Mouse (Mus musculus) intestine, embryonic 16.5 days (tissue): ENCODE data around the gene Tbc1d8. TPM values are rescaled to one million over a fixed set of nuclear protein-coding genes. Genes with fewer than 3 reads are reported as not detected.

ENCODE experiments used
- ATAC-seq: fragments of 200-750 bp; cut with Nextera tagmentation; 2 replicates; pipeline ENCODE4 v1.8.0; 2017; ENCODE audit warnings: moderate TSS enrichment, moderate library complexity
- H3K27ac ChIP-seq: fragments of 300-500 bp; sonication (generic); 2 replicates; pipeline ENCODE4 v1.5.1; 2014; ENCODE audit warnings: mild to moderate bottlenecking, low read length
- H3K27me3 ChIP-seq: fragments of 300-500 bp; sonication (generic); replicated peaks from 2 replicates; pipeline ENCODE4 v1.6.1; 2014; ENCODE audit warnings: low read length, control low read depth, mixed read lengths; ENCODE audit not compliant: control insufficient read depth, insufficient read depth
- H3K36me3 ChIP-seq: fragments of 300-500 bp; sonication (generic); 2 replicates; pipeline ENCODE4 v1.6.1; 2014; ENCODE audit warnings: low read length, control low read depth; ENCODE audit not compliant: control insufficient read depth, insufficient read depth
- H3K4me1 ChIP-seq: fragments of 300-500 bp; sonication (generic); 2 replicates; pipeline ENCODE4 v1.6.1; 2014; ENCODE audit warnings: low read length, control low read depth, mixed read lengths; ENCODE audit not compliant: control insufficient read depth, insufficient read depth
- H3K4me2 ChIP-seq: fragments of 300-500 bp; sonication (generic); 2 replicates; pipeline ENCODE4 v1.6.1; 2014; ENCODE audit warnings: low read depth, low read length, control low read depth
- H3K4me3 ChIP-seq: fragments of 300-500 bp; sonication (generic); 2 replicates; pipeline ENCODE4 v1.5.1; 2014; ENCODE audit warnings: mild to moderate bottlenecking, low read length
- H3K9ac ChIP-seq: fragments of 300-500 bp; sonication (generic); 2 replicates; pipeline ENCODE4 v1.6.1; 2014; ENCODE audit warnings: low read depth, low read length
- H3K9me3 ChIP-seq: fragments of 300-500 bp; sonication (generic); 2 replicates; pipeline ENCODE4 v1.6.1; 2016; ENCODE audit warnings: low read length, control low read depth; ENCODE audit not compliant: control insufficient read depth
- WGBS: fragments of 180-500 bp; shearing (Covaris S2); extraction: QIAGEN DNeasy Blood & Tissue Kit; methylation state at CpG from one replicate; pipeline ENCODE4 v1.1.7; 2014; 5-methylcytosine and 5-hydroxymethylcytosine counted together
- polyA plus RNA-seq: library from polyadenylated mRNA; unstranded; fragments of >200 nt; fragmentation: Nextera tagmentation; extraction: Ambion mirVana; gene quantifications from 2 replicates; pipeline ENCODE4 v1.2.1, GENCODE M21; 2015

Tbc1d8 gene
- polyA plus RNA-seq, 1 experiment from 2014 or later: 7.3 TPM

DNA sequence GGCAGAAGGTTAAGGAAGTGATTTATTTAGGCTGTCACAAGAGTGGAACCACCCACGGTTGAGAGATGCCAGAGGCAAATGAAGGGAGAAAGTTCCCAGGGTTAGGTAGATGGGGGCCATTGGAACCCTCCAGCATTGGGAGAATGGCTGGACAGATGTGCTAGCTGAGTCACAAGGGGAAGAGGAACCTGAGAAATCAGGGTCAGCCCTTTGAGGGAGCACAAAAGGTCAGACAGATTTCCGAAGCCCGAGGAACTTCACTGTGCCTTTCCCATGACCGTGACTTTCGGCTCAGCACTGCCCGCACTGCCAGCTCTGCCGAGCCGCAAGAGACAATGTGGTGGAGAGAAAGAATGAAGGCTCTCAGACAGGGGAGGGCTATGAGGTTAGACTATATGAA, 33.2 kb upstream of the Tbc1d8 start:
- Histone ChIP-seq H3K36me3 (no peaks in the 10 kb centered on the region), H3K4me2 (no peak overlapping the region), H3K9ac (no peak overlapping the region), H3K27ac (no peak overlapping the region), H3K27me3 (no peaks in the 10 kb centered on the region), H3K4me1 (0 out of 2 replicates have a peak, but pooled peaks cover 4% of the 10 kb centered on the region), H3K9me3 (no peaks in the 10 kb centered on the region), H3K4me3 (no peak overlapping the region)
- WGBS: 64% methylated on average over 8 of the region's 8 CpGs
- ATAC-seq: no peak

DNA sequence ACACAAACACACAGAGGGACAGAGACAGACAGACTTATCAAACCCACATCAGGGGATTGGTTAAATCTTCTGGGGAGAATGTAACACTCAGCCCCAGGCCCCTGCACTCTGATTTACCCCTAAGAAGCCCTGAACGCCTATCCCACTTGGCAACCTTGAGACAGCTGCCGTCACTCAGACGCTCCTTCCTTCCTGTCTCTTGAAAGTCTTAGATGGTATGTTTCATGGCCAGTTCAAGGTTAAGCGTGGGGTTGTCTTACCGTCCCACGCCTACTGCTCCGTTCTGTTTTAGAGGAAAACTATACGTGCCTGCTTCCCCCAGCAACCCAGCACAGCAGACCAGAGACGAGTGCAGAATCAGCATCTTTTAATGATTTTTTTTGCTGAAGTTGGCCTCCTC, 27.0 kb upstream of the Tbc1d8 start:
- WGBS: 73% methylated on average over 9 of the region's 9 CpGs
- Histone ChIP-seq H3K27ac (no peak overlapping the region), H3K9ac (no peak overlapping the region), H3K4me3 (no peak overlapping the region), H3K4me2 (no peak overlapping the region), H3K36me3 (no peaks in the 10 kb centered on the region), H3K4me1 (no peaks in the 10 kb centered on the region), H3K27me3 (no peaks in the 10 kb centered on the region), H3K9me3 (no peaks in the 10 kb centered on the region)
- no peak for ATAC-seq

DNA sequence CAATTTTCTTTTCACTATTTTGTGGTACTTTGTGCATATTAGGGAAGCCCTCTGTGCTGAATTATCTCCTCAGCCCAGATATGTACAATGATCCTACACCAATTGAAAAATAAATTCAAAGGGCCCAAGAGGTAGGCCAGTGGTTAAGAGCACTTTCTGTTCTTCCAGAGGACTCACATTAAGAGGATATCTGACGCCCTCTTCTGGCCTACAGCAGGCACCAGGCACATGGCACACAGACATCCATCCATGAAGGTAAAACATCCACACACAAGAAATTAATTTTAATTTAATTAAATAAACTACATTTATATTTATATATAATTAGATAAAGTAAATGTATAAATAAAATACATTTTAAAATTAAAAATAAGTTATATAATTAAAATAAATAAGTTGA, 25.7 kb upstream of the Tbc1d8 start:
- Histone ChIP-seq H3K4me1 (no peaks in the 10 kb centered on the region), H3K4me3 (no peak overlapping the region), H3K27me3 (no peaks in the 10 kb centered on the region), H3K27ac (no peak overlapping the region), H3K9me3 (no peaks in the 10 kb centered on the region), H3K36me3 (no peaks in the 10 kb centered on the region), H3K4me2 (no peak overlapping the region), H3K9ac (no peak overlapping the region)
- 22% methylated on average over 1 of the region's 1 CpGs for WGBS
- no peak for ATAC-seq

DNA sequence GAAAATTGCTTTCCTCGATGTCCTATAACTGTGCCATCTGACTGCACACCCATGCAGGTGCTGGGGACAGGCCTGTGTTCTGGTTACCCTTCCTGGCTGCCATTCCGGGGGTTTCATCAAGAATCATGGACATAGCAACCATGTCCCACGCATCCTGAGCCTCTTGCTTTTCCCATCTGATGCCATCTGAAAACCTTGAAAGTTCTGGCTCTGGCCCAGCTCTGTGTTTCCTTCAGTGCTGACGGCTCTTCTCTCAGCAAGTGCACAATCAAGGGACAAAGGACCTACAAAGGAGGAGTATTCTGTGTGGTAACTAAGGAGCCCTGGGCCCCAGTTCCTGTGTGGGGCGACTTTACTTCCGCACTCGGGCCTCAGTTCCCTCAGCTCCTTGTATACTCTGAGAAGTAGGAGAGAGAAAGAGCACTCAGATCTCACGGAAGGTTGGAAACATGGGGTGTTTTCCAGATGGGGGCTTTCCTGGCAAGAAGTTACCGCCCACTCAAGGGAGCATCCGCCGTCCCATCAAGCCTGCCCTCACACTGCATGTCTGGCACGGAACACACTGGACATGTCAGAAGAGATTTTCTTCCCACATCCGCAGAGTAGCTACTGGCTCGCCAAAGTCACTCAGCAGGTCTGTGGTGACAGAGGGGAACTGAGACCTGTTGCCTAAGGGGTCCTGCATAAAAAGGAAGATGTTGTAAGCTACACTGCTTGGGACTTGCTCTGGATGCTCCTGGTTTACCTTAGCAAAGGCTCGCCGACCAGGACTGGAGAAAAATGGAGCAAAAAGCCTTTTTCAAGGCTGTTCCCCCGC, 24.5 kb upstream of the Tbc1d8 start:
- Histone ChIP-seq H3K9me3 (no peaks in the 10 kb centered on the region), H3K4me2 (no peak overlapping the region), H3K4me1 (no peaks in the 10 kb centered on the region), H3K27me3 (no peaks in the 10 kb centered on the region), H3K9ac (no peak overlapping the region), H3K27ac (no peak overlapping the region), H3K36me3 (no peaks in the 10 kb centered on the region), H3K4me3 (no peak overlapping the region)
- no peak for ATAC-seq
- WGBS: 79% methylated on average over 17 of the region's 17 CpGs

DNA sequence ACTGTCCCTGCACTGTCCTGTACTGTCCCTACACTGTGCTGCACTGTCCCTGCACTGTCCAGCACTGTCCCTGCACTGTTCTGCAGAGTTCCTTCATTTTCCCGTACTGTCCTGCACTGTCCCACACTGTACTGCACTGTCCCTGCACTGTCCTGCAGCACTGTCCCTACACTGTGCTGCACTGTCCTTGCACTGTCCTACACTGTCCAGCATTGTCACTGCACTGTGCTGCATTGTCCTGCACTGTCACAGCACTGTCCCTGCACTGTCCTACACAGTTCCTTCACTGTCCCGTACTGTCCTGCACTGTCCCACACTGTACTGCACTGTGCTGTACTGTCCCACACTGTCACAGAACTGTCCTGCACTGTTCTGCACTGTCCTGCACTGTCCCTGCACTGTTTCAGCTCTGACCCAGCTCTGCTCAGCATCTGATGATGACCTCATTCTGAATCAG, 21.0 kb upstream of the Tbc1d8 start:
- H3K4me2 ChIP-seq: no peak overlapping the region
- no peaks in the 10 kb centered on the region for H3K36me3 ChIP-seq
- no peaks in the 10 kb centered on the region for H3K27me3 ChIP-seq
- H3K27ac ChIP-seq: no peak overlapping the region
- H3K4me3 ChIP-seq: no peak overlapping the region
- H3K9ac ChIP-seq: no peak overlapping the region
- no peak for ATAC-seq
- no peaks in the 10 kb centered on the region for H3K9me3 ChIP-seq
- H3K4me1 ChIP-seq: no peaks in the 10 kb centered on the region
- 84% methylated on average over 2 of the region's 2 CpGs for WGBS

DNA sequence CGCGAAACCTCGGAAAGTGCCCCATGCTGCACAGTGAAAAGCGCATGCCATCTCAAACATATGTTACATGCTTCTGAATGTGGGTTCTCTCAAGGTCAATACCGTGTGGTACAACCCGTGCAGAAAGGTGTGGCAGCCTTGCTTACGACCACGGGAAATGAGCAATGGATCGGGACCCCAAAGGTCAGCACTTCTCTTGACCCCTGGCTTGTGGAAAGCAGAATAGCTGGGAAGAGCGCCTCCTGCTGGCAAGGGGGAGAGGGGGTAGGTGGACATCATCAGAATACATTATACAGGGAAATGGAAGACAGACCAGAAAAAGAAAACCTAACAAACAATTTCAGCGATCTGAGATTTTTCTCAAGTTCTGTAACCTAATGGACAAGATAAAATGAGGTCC, 19.2 kb upstream of the Tbc1d8 start:
- no peak overlapping the region for H3K9ac ChIP-seq
- no peak overlapping the region for H3K27ac ChIP-seq
- H3K9me3 ChIP-seq: no peaks in the 10 kb centered on the region
- H3K27me3 ChIP-seq: no peaks in the 10 kb centered on the region
- H3K4me3 ChIP-seq: no peak overlapping the region
- no peak for ATAC-seq
- no peak overlapping the region for H3K4me2 ChIP-seq
- 88% methylated on average over 11 of the region's 11 CpGs for WGBS
- H3K36me3 ChIP-seq: no peaks in the 10 kb centered on the region
- H3K4me1 ChIP-seq: no peaks in the 10 kb centered on the region

DNA sequence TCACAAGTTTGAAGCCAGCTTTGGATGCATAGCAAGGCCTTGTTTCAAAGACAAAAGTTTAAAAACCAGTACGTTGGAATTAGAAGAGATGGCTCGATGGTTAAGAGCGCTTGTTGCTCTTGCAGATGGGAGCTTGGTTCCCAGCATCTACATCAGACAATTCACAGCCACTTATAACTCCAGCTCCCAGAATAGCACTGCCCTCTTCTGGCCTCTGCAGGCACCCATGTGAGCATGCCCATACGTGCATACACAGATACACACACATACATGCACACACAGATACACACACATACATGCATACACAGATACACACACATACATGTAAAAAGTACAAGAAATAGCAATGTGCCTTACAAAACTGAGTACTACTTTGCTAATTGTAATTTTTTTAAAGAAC, 18.4 kb upstream of the Tbc1d8 start:
- no peaks in the 10 kb centered on the region for H3K4me1 ChIP-seq
- no peak overlapping the region for H3K27ac ChIP-seq
- H3K9me3 ChIP-seq: no peaks in the 10 kb centered on the region
- 92% methylated on average over 4 of the region's 4 CpGs for WGBS
- no peak overlapping the region for H3K4me3 ChIP-seq
- no peaks in the 10 kb centered on the region for H3K36me3 ChIP-seq
- H3K27me3 ChIP-seq: no peaks in the 10 kb centered on the region
- no peak for ATAC-seq
- no peak overlapping the region for H3K4me2 ChIP-seq
- no peak overlapping the region for H3K9ac ChIP-seq

DNA sequence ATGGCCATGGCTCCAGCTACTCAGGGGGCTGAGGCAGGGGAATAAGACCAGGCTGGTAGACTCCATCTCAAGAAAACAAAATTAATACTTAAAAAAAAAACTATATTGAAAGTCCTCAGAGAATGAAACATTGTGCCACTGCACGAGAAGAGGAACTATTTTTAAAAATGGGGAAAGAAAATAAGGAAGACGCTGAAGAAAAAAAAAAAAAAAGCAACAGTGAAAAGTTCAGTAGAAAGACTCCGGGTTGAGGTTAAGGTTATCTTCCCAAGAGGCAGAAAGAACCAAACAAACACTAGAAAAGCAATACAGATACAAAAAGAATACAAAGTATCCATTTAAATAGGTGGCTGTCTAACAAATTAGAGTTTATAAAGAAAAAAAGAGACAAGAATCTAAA, 15.1 kb upstream of the Tbc1d8 start:
- H3K36me3 ChIP-seq: no peaks in the 10 kb centered on the region
- H3K27ac ChIP-seq: no peak overlapping the region
- H3K4me2 ChIP-seq: no peak overlapping the region
- no peak overlapping the region for H3K4me3 ChIP-seq
- no peaks in the 10 kb centered on the region for H3K4me1 ChIP-seq
- H3K9ac ChIP-seq: no peak overlapping the region
- 78% methylated on average over 3 of the region's 3 CpGs for WGBS
- ATAC-seq: no peak
- no peaks in the 10 kb centered on the region for H3K9me3 ChIP-seq
- H3K27me3 ChIP-seq: no peaks in the 10 kb centered on the region

DNA sequence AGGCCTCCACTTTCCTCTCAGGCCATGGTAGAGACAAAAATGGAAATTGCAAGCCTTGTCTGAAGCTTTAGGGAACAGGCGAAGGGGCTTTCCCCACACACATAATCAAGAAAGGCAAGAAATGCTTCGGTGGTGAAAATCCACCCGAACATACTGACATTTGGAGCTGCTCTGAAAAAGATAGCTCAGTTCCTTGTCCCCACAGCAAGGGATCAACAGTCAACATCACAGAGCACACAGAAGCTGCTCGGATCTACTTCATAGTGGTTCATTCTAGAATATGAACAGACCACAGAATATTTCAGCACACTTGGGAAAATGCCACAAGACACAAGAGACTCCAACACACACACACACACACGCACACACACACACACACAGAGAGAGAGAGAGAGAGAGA, 14.6 kb upstream of the Tbc1d8 start:
- H3K4me3 ChIP-seq: no peak overlapping the region
- no peaks in the 10 kb centered on the region for H3K36me3 ChIP-seq
- H3K9ac ChIP-seq: no peak overlapping the region
- no peaks in the 10 kb centered on the region for H3K9me3 ChIP-seq
- H3K27ac ChIP-seq: no peak overlapping the region
- no peaks in the 10 kb centered on the region for H3K4me1 ChIP-seq
- H3K4me2 ChIP-seq: no peak overlapping the region
- no peak for ATAC-seq
- 84% methylated on average over 5 of the region's 5 CpGs for WGBS
- no peaks in the 10 kb centered on the region for H3K27me3 ChIP-seq

DNA sequence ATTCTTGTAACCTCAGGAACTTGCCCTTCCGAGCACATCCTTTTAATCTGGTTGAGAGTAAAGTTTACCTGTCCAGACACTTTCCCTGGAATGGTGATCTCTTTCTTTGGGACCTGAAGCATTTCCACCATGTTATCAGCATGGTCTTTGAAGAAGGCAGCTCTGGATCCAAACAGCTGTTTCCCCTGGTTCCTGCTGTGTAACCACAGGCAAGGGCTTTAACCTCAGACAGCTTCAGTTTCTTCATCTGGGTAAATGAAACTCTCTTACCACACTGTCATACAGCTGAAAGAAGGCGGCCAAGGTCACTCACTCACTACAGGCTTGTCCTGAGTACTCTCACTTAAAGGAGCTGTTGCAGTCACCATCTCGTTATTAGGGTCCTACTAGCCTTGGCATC, 8.8 kb upstream of the Tbc1d8 start:
- Histone ChIP-seq H3K4me1 (no peaks in the 10 kb centered on the region), H3K9ac (no peak overlapping the region), H3K27ac (no peak overlapping the region), H3K9me3 (no peaks in the 10 kb centered on the region), H3K36me3 (no peaks in the 10 kb centered on the region), H3K4me2 (no peak overlapping the region), H3K4me3 (no peak overlapping the region), H3K27me3 (no peaks in the 10 kb centered on the region)
- WGBS: 76% methylated on average over 3 of the region's 3 CpGs
- ATAC-seq: no peak
